Mouse (Mus musculus) lung, postnatal 0 days (tissue): ENCODE results near the gene AI467606.

Experiments used
- CTCF ChIP-seq: IDR thresholded peaks from 2 replicates; pipeline ENCODE4 v1.5.1; 2016; ENCODE audit warnings: antibody characterized with exemption, mild to moderate bottlenecking
- EP300 ChIP-seq: IDR thresholded peaks from 2 replicates; pipeline ENCODE4 v1.6.1; 2016; ENCODE audit warnings: antibody characterized with exemption, mild to moderate bottlenecking, control low read depth

DNA sequence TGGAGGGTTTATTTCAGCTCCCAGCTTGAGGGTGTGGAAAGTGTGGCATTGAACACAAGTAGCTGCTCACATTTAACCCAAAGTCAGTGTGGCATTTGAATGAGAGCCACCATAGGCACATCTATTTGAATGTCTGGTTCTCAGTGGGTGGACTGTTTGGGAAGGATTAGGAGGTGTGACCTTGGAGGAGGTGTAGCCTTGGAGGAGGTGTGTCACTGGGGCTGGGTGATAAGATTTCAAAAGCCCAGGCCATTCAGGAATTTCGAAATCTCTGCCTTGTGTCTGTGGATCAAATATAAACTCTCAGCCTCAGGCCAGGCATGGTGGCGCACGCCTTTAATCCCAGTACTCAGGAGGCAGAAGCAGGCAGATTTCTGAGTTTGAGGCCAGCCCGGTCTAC lies 7.8 kb downstream of the AI467606 start:
- TF ChIP-seq CTCF (no peak), EP300 (no peak)
